Mouse (Mus musculus): ENCODE measurements around the gene Gnas. TPM values are rescaled to one million over a fixed set of nuclear protein-coding genes. Genes with fewer than 3 reads are reported as not detected.
A peak's percentile ranks its signal among the peaks of the same experiment; 100 is the strongest.

The Gnas gene
- 1,926 and 2,042 TPM in 2 replicates for polyA plus RNA-seq (2016; fragmentation: Nextera tagmentation; extraction: Ambion mirVana)

- Histone ChIP-seq H3K9ac (peak within 1 kb of the TSS; percentile 17; the same call in 1 of the 2 replicates), H3K4me2 (replicated peaks) (peak within 1 kb of the TSS; percentile 54), H3K4me1 (0 out of 2 replicates have a peak, but pooled peaks cover 3% of the 10 kb centered on the region), H3K27me3 (peaks cover 40% of the 10 kb centered on the region), H3K36me3 (peaks cover 61% of the 10 kb centered on the region), H3K27ac (no peak within 1 kb of the TSS), H3K4me3 (peak within 1 kb of the TSS; percentile 36), H3K9me3 (peaks cover 20% of the 10 kb centered on the region)
- 50% methylated on average over 19 of the region's 19 CpGs for WGBS
- no peak for ATAC-seq (ENCODE audit: insufficient number of reproducible peaks, insufficient read depth, low FRiP score, low TSS enrichment)
Observed at GRCm38 (mm10) chr2:174284011-174284410, at the start of gene Gnas. TSS of gene Gnas (plus strand) at chr2:174284320.

GRCm38 (mm10) chr2:174242431-174242830 lies 41.7 kb upstream of the Gnas start:
- WGBS = 88% methylated on average over 5 of the region's 5 CpGs
- H3K27me3 ChIP-seq = no peaks in the 10 kb centered on the region
- H3K36me3 ChIP-seq = no peaks in the 10 kb centered on the region
- H3K9me3 ChIP-seq = no peaks in the 10 kb centered on the region
- no peak overlapping the region for H3K4me3 ChIP-seq
- no peak overlapping the region for H3K27ac ChIP-seq
- H3K4me2 ChIP-seq (replicated peaks) = no peak overlapping the region
- no peak overlapping the region for H3K9ac ChIP-seq
- no peaks in the 10 kb centered on the region for H3K4me1 ChIP-seq
- no peak for ATAC-seq (ENCODE audit: insufficient number of reproducible peaks, insufficient read depth, low FRiP score, low TSS enrichment)

- peaks cover 6% of the 10 kb centered on the region; the same call in 1 of the 2 replicates for H3K4me1 ChIP-seq
- H3K4me3 ChIP-seq = no peak overlapping the region
- H3K27me3 ChIP-seq = no peaks in the 10 kb centered on the region
- ATAC-seq (ENCODE audit: insufficient number of reproducible peaks, insufficient read depth, low FRiP score, low TSS enrichment) = no peak
- H3K27ac ChIP-seq = no peak overlapping the region
- H3K4me2 ChIP-seq (replicated peaks) = no peak overlapping the region
- H3K36me3 ChIP-seq = no peaks in the 10 kb centered on the region
- no peaks in the 10 kb centered on the region for H3K9me3 ChIP-seq
- no peak overlapping the region for H3K9ac ChIP-seq
Observed at GRCm38 (mm10) chr2:174251963-174252362, 32.2 kb upstream of the Gnas start.

GRCm38 (mm10) chr2:174257312-174257711 lies 26.8 kb upstream of the Gnas start:
- H3K4me1 ChIP-seq = peaks cover 6% of the 10 kb centered on the region; the same call in 1 of the 2 replicates
- no peak overlapping the region for H3K27ac ChIP-seq
- no peak overlapping the region for H3K4me2 ChIP-seq (replicated peaks)
- no peaks in the 10 kb centered on the region for H3K9me3 ChIP-seq
- ATAC-seq (ENCODE audit: insufficient number of reproducible peaks, insufficient read depth, low FRiP score, low TSS enrichment) = no peak
- no peaks in the 10 kb centered on the region for H3K27me3 ChIP-seq
- 41% methylated on average over 2 of the region's 2 CpGs for WGBS
- no peak overlapping the region for H3K4me3 ChIP-seq
- no peak overlapping the region for H3K9ac ChIP-seq
- no peaks in the 10 kb centered on the region for H3K36me3 ChIP-seq

GRCm38 (mm10) chr2:174260004-174260403 lies 24.1 kb upstream of the Gnas start:
- H3K27ac ChIP-seq = no peak overlapping the region
- no peak for ATAC-seq (ENCODE audit: insufficient number of reproducible peaks, insufficient read depth, low FRiP score, low TSS enrichment)
- no peaks in the 10 kb centered on the region for H3K27me3 ChIP-seq
- H3K4me2 ChIP-seq (replicated peaks) = no peak overlapping the region
- H3K4me3 ChIP-seq = no peak overlapping the region
- H3K9ac ChIP-seq = no peak overlapping the region
- H3K9me3 ChIP-seq = no peaks in the 10 kb centered on the region
- peaks cover 6% of the 10 kb centered on the region; the same call in 1 of the 2 replicates for H3K4me1 ChIP-seq
- 4% methylated on average over 3 of the region's 3 CpGs for WGBS
- H3K36me3 ChIP-seq = no peaks in the 10 kb centered on the region

- ATAC-seq (ENCODE audit: insufficient number of reproducible peaks, insufficient read depth, low FRiP score, low TSS enrichment) = no peak
- Histone ChIP-seq H3K9me3 (no peaks in the 10 kb centered on the region), H3K4me1 (no peaks in the 10 kb centered on the region), H3K9ac (no peak overlapping the region), H3K4me3 (no peak overlapping the region), H3K27me3 (no peaks in the 10 kb centered on the region), H3K36me3 (peaks cover 6% of the 10 kb centered on the region; the same call in 1 of the 2 replicates), H3K27ac (no peak overlapping the region), H3K4me2 (replicated peaks) (no peak overlapping the region)
- WGBS = 18% methylated on average over 4 of the region's 4 CpGs
Observed at GRCm38 (mm10) chr2:174260908-174261800, 23.0 kb upstream of the Gnas start.

GRCm38 (mm10) chr2:174261801-174262200 lies 22.3 kb upstream of the Gnas start:
- no peak for ATAC-seq (ENCODE audit: insufficient number of reproducible peaks, insufficient read depth, low FRiP score, low TSS enrichment)
- H3K9me3 ChIP-seq = no peaks in the 10 kb centered on the region
- H3K4me2 ChIP-seq (replicated peaks) = no peak overlapping the region
- WGBS = 58% methylated on average over 6 of the region's 6 CpGs
- peaks cover 11% of the 10 kb centered on the region for H3K36me3 ChIP-seq
- no peaks in the 10 kb centered on the region for H3K4me1 ChIP-seq
- no peak overlapping the region for H3K4me3 ChIP-seq
- no peak overlapping the region for H3K9ac ChIP-seq
- no peak overlapping the region for H3K27ac ChIP-seq
- no peaks in the 10 kb centered on the region for H3K27me3 ChIP-seq

- Histone ChIP-seq H3K27me3 (no peaks in the 10 kb centered on the region), H3K36me3 (peaks cover 24% of the 10 kb centered on the region), H3K4me2 (replicated peaks) (no peak overlapping the region), H3K4me1 (no peaks in the 10 kb centered on the region), H3K9me3 (no peaks in the 10 kb centered on the region), H3K4me3 (no peak overlapping the region), H3K27ac (no peak overlapping the region), H3K9ac (no peak overlapping the region)
- 84% methylated on average over 5 of the region's 5 CpGs for WGBS
- ATAC-seq (ENCODE audit: insufficient number of reproducible peaks, insufficient read depth, low FRiP score, low TSS enrichment) = no peak
Observed at GRCm38 (mm10) chr2:174263110-174263815, 20.9 kb upstream of the Gnas start.

- peaks cover 24% of the 10 kb centered on the region for H3K36me3 ChIP-seq
- no peak overlapping the region for H3K27ac ChIP-seq
- H3K9ac ChIP-seq = no peak overlapping the region
- ATAC-seq (ENCODE audit: insufficient number of reproducible peaks, insufficient read depth, low FRiP score, low TSS enrichment) = no peak
- H3K27me3 ChIP-seq = no peaks in the 10 kb centered on the region
- WGBS = 88% methylated on average over 8 of the region's 8 CpGs
- H3K4me3 ChIP-seq = no peak overlapping the region
- H3K4me2 ChIP-seq (replicated peaks) = no peak overlapping the region
- no peaks in the 10 kb centered on the region for H3K4me1 ChIP-seq
- H3K9me3 ChIP-seq = no peaks in the 10 kb centered on the region
Observed at GRCm38 (mm10) chr2:174264248-174264647, 19.9 kb upstream of the Gnas start.

- H3K4me2 ChIP-seq (replicated peaks) = no peak overlapping the region
- no peak overlapping the region for H3K9ac ChIP-seq
- WGBS = 86% methylated on average over 7 of the region's 7 CpGs
Observed at GRCm38 (mm10) chr2:174270416-174270815, 13.7 kb upstream of the Gnas start.

GRCm38 (mm10) chr2:174271459-174271858 lies 12.7 kb upstream of the Gnas start:
- Histone ChIP-seq H3K4me2 (replicated peaks) (no peak overlapping the region), H3K4me1 (no peaks in the 10 kb centered on the region), H3K4me3 (no peak overlapping the region), H3K9me3 (no peaks in the 10 kb centered on the region), H3K9ac (no peak overlapping the region), H3K27ac (no peak overlapping the region), H3K36me3 (peaks cover 23% of the 10 kb centered on the region), H3K27me3 (no peaks in the 10 kb centered on the region)
- 84% methylated on average over 6 of the region's 6 CpGs for WGBS
- ATAC-seq (ENCODE audit: insufficient number of reproducible peaks, insufficient read depth, low FRiP score, low TSS enrichment) = 0 out of 2 replicates have a peak, but pooled peaks have one; percentile 12

More at GRCm38 (mm10) chr2:174270416-174270815, 13.7 kb upstream of the Gnas start:
- Histone ChIP-seq H3K27me3 (no peaks in the 10 kb centered on the region), H3K4me3 (no peak overlapping the region), H3K4me1 (no peaks in the 10 kb centered on the region), H3K36me3 (peaks cover 30% of the 10 kb centered on the region), H3K9me3 (no peaks in the 10 kb centered on the region), H3K27ac (no peak overlapping the region)
- ATAC-seq (ENCODE audit: insufficient number of reproducible peaks, insufficient read depth, low FRiP score, low TSS enrichment) = no peak

- ATAC-seq (ENCODE audit: insufficient number of reproducible peaks, insufficient read depth, low FRiP score, low TSS enrichment) = no peak
- peaks cover 10% of the 10 kb centered on the region for H3K36me3 ChIP-seq
- WGBS = 92% methylated on average over 5 of the region's 5 CpGs
Observed at GRCm38 (mm10) chr2:174273131-174273530, 11.0 kb upstream of the Gnas start.

More at GRCm38 (mm10) chr2:174273131-174273530, 11.0 kb upstream of the Gnas start:
- Histone ChIP-seq H3K27ac (no peak overlapping the region), H3K4me1 (no peaks in the 10 kb centered on the region), H3K4me2 (replicated peaks) (no peak overlapping the region), H3K27me3 (no peaks in the 10 kb centered on the region), H3K9ac (no peak overlapping the region), H3K4me3 (no peak overlapping the region), H3K9me3 (no peaks in the 10 kb centered on the region)
